Mouse (Mus musculus) testis, adult 2 months (tissue): ENCODE results near the gene Slc5a10.

Experiments used
- CTCF ChIP-seq: fragments of 200-500 bp; IDR thresholded peaks from 2 replicates; pipeline ENCODE4 v1.5.1; 2012; ENCODE audit warnings: low read depth, mild to moderate bottlenecking, inconsistent platforms, low read length, moderate library complexity; ENCODE audit not compliant: control insufficient read depth, insufficient read depth, insufficient replicate concordance
- POLR2A ChIP-seq: fragments of 200-500 bp; IDR thresholded peaks from 2 replicates; pipeline ENCODE4 v1.6.1; 2012; ENCODE audit warnings: low read depth, mild to moderate bottlenecking, inconsistent platforms, low read length, moderate library complexity; ENCODE audit not compliant: control insufficient read depth

DNA sequence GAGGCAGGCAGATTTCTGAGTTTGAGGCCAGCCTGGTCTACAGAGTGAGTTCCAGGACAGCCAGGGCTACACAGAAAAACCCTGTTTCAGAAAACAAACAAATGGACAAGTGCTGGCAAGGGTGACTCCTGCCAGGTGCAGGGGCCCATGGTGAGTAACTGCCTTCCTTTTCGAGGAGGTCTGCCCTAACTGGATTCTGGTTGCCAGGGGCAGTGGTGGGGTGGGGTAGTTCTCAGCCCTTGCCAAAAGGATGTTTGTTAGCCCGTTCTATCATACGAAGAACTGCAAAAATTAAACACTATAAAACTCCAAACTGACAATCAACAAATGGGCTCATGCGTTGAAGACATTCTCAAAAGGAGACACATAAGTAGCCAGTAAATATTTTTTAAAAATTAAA is 71.0 kb downstream of the Slc5a10 start:
- no peak for TF ChIP-seq CTCF
- TF ChIP-seq POLR2A: no peak
